Mouse (Mus musculus): ENCODE results near the gene Pi16. TPM values are rescaled to one million over a fixed set of nuclear protein-coding genes. Genes with fewer than 3 reads are reported as not detected.
A peak's percentile ranks its signal among the peaks of the same experiment; 100 is the strongest.
"Not testable (repeated sequence)": the region's sequence is repeated elsewhere in the genome, so short reads cannot be mapped to it uniquely, and the experiment has no call there.

The Pi16 gene
- 0.30 and 0.32 TPM in 2 replicates for polyA plus RNA-seq (2015; fragmentation: Nextera tagmentation; extraction: Ambion mirVana)

- not testable (repeated sequence) for H3K9me3 ChIP-seq (replicated peaks); H3K9ac ChIP-seq; H3K27ac ChIP-seq; H3K4me2 ChIP-seq; DNase-seq; H3K4me3 ChIP-seq (replicated peaks); ATAC-seq (ENCODE audit: low read depth); H3K36me3 ChIP-seq
- peaks cover 37% of the 10 kb centered on the region for H3K27me3 ChIP-seq
- WGBS (ENCODE audit: insufficient replicate concordance), result 57% methylated on average over 3 of the region's 3 CpGs
- H3K4me1 ChIP-seq (replicated peaks), result peaks cover 19% of the 10 kb centered on the region
Observed at GRCm38 (mm10) chr17:29317380-29317779, at the start of gene Pi16. TSS of gene Pi16 (plus strand) at chr17:29317680.

DNA sequence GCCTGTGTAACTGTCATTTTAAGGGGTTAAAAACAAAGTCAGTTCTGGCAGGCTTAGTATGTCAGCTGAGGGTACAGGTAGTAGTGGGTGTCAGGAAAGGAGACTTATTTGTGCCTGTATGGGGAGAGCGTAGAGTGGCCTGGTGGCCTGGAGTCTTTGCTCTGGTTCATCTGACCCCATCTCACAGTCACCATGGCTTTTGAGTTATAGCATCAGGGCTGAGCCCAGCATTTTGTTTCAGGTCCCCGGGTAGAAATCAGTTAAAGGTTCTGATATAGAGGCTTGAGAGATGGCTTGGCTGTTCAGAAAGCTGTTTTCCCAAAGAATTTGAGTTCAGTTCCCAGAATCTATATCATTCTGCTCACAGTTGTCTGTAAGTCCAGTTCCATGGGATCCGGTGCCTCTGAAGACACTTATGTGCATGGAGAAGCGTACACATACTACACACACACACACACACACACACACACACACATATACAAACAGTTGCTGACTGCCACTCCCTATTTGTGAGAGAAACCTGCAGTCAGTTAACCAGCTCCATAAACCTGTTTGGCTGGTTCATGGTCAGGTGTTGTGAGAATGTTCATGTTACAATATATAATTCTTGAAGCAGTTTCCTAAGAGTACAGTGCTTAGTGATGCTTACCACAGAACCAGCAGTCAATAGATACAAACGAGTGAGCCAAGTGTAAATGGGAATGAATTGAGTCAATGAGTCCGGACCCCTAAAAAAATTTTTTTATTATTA is 49.4 kb upstream of the Pi16 start:
- H3K27ac ChIP-seq, result peak overlapping the region; percentile 94
- no peaks in the 10 kb centered on the region for H3K27me3 ChIP-seq
- DNase-seq (no peak), ATAC-seq (ENCODE audit: low read depth) (peak; percentile 6; the same call in 1 of the 2 replicates)
- peak overlapping the region; percentile 83 for H3K4me3 ChIP-seq (replicated peaks)
- WGBS (ENCODE audit: insufficient replicate concordance), result 57% methylated on average over 6 of the region's 6 CpGs
- peak overlapping the region; percentile 86 for H3K4me2 ChIP-seq
- H3K36me3 ChIP-seq, result no peaks in the 10 kb centered on the region
- H3K9ac ChIP-seq, result peak overlapping the region; percentile 94
- H3K4me1 ChIP-seq (replicated peaks), result peaks cover 49% of the 10 kb centered on the region
- H3K9me3 ChIP-seq (replicated peaks), result no peaks in the 10 kb centered on the region

GRCm38 (mm10) chr17:29268682-29269348 is 48.7 kb upstream of the Pi16 start, which contains the start of gene BC004004:
TSS of gene BC004004 (plus strand) at chr17:29268788.
- Histone ChIP-seq H3K4me1 (replicated peaks) (peaks cover 48% of the 10 kb centered on the region), H3K4me3 (replicated peaks) (peak within 1 kb of the TSS; percentile 83)
- under 1% methylated on average over 58 of the region's 63 CpGs for WGBS (ENCODE audit: insufficient replicate concordance)

DNA sequence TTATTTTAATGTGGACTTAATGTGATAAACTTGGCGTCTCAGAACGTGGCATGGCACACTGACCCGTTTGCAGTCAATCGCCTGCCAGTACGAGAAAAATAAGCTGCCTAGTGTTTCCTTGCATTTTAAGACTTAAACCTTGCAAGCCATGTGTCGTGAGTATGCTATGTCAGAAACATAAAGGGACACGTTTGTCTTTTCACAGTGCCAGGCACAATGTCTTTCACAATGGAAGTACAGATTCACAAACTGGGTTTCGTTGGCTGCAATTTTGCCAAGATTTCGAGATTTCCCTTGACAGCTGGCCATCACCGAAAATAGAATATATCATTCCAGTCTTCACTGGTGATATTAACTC is 48.2 kb upstream of the Pi16 start:
- ATAC-seq (ENCODE audit: low read depth) (no peak), DNase-seq (no peak)
- Histone ChIP-seq H3K27ac (peak overlapping the region; percentile 94), H3K27me3 (no peaks in the 10 kb centered on the region), H3K4me2 (peak overlapping the region; percentile 86), H3K36me3 (no peaks in the 10 kb centered on the region), H3K4me1 (replicated peaks) (peaks cover 51% of the 10 kb centered on the region), H3K9me3 (replicated peaks) (no peaks in the 10 kb centered on the region), H3K4me3 (replicated peaks) (peak overlapping the region; percentile 83), H3K9ac (peak overlapping the region; percentile 94)
- WGBS (ENCODE audit: insufficient replicate concordance), result 10% methylated on average over 10 of the region's 10 CpGs

More at GRCm38 (mm10) chr17:29268682-29269348, 48.7 kb upstream of the Pi16 start, which contains the start of gene BC004004:
- ATAC-seq (ENCODE audit: low read depth) (peak; percentile 92), DNase-seq (peak; percentile 95)
- H3K27me3 ChIP-seq, result no peaks in the 10 kb centered on the region
- H3K36me3 ChIP-seq, result no peaks in the 10 kb centered on the region
- H3K9me3 ChIP-seq (replicated peaks), result no peaks in the 10 kb centered on the region
- H3K9ac ChIP-seq, result peak within 1 kb of the TSS; percentile 94
- H3K27ac ChIP-seq, result peak within 1 kb of the TSS; percentile 94
- peak within 1 kb of the TSS; percentile 86 for H3K4me2 ChIP-seq

- H3K9ac ChIP-seq, result peak overlapping the region; percentile 94
- no peak for ATAC-seq (ENCODE audit: low read depth)
Observed at GRCm38 (mm10) chr17:29270148-29270698, 47.3 kb upstream of the Pi16 start.

GRCm38 (mm10) chr17:29273156-29273555 is 44.3 kb upstream of the Pi16 start:
- DNase-seq (no peak), ATAC-seq (ENCODE audit: low read depth) (no peak)
- no peak overlapping the region for H3K4me2 ChIP-seq
- H3K4me1 ChIP-seq (replicated peaks), result peaks cover 35% of the 10 kb centered on the region
- H3K4me3 ChIP-seq (replicated peaks), result no peak overlapping the region
- H3K27me3 ChIP-seq, result no peaks in the 10 kb centered on the region
- H3K9ac ChIP-seq, result no peak overlapping the region
- 79% methylated on average over 7 of the region's 7 CpGs for WGBS (ENCODE audit: insufficient replicate concordance)
- no peak overlapping the region for H3K27ac ChIP-seq
- H3K36me3 ChIP-seq, result no peaks in the 10 kb centered on the region
- H3K9me3 ChIP-seq (replicated peaks), result no peaks in the 10 kb centered on the region

More at GRCm38 (mm10) chr17:29270148-29270698, 47.3 kb upstream of the Pi16 start:
- no peaks in the 10 kb centered on the region for H3K27me3 ChIP-seq
- peak overlapping the region; percentile 83 for H3K4me3 ChIP-seq (replicated peaks)
- peaks cover 48% of the 10 kb centered on the region for H3K4me1 ChIP-seq (replicated peaks)
- no peaks in the 10 kb centered on the region for H3K9me3 ChIP-seq (replicated peaks)
- H3K4me2 ChIP-seq, result peak overlapping the region; percentile 86
- no peak for DNase-seq
- no peaks in the 10 kb centered on the region for H3K36me3 ChIP-seq
- H3K27ac ChIP-seq, result peak overlapping the region; percentile 94; the same call in 1 of the 2 replicates
- WGBS (ENCODE audit: insufficient replicate concordance), result 82% methylated on average over 9 of the region's 9 CpGs

DNA sequence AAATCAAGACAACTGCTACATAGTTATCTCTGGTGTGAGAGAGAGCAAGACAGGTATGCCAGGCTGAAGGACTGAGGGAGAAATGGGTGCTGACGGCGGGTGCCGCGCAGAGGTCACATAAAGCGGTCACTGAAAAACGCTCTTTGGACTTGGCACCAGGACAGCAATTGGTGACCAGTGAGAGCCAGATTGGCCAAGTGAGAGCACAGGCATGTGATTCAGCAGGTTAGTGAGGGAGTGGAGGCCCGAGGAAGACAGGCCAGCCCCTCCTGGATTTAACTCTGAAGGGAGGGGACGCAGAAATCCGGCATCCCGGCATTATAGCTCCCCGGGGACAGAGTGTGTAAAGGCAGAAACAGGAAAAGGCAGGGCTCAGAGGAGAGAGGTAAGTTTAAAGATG is 43.6 kb upstream of the Pi16 start:
- ATAC-seq (ENCODE audit: low read depth) (0 out of 2 replicates have a peak, but pooled peaks have one; percentile 25), DNase-seq (no peak)
- H3K36me3 ChIP-seq, result no peaks in the 10 kb centered on the region
- H3K9me3 ChIP-seq (replicated peaks), result no peaks in the 10 kb centered on the region
- H3K9ac ChIP-seq, result 0 out of 2 replicates have a peak overlapping the region, but pooled peaks have one; percentile 13
- peaks cover 32% of the 10 kb centered on the region for H3K4me1 ChIP-seq (replicated peaks)
- WGBS (ENCODE audit: insufficient replicate concordance), result 73% methylated on average over 11 of the region's 11 CpGs
- no peaks in the 10 kb centered on the region for H3K27me3 ChIP-seq
- H3K27ac ChIP-seq, result peak overlapping the region; percentile 67
- no peak overlapping the region for H3K4me2 ChIP-seq
- H3K4me3 ChIP-seq (replicated peaks), result no peak overlapping the region

DNA sequence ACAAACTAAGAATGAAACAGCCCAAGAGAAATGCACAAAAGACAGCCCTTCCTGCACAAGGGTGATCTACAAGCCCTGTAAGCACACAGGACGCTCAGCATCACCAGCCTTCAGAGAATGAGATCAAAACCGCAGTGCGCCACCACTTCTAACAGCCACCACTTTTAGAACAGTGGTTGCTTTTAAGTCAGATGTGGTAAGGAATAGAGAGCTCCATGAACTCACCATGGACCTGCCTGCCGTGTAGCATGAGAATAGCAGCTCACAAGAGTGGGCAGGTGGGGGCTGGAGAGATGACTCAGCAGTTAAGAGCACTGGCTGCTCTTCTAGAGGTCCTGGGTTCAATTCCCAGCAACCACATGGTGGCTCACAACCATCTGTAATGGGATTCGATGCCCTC is 37.1 kb upstream of the Pi16 start:
- Histone ChIP-seq H3K36me3 (peaks cover 36% of the 10 kb centered on the region), H3K27me3 (no peaks in the 10 kb centered on the region), H3K4me3 (replicated peaks) (no peak overlapping the region), H3K4me1 (replicated peaks) (no peaks in the 10 kb centered on the region), H3K9me3 (replicated peaks) (no peaks in the 10 kb centered on the region), H3K9ac (no peak overlapping the region), H3K4me2 (no peak overlapping the region), H3K27ac (no peak overlapping the region)
- 82% methylated on average over 5 of the region's 5 CpGs for WGBS (ENCODE audit: insufficient replicate concordance)
- no peak for DNase-seq
- ATAC-seq (ENCODE audit: low read depth), result no peak

- H3K36me3 ChIP-seq, result peaks cover 45% of the 10 kb centered on the region
- H3K4me3 ChIP-seq (replicated peaks), result no peak overlapping the region
- no peak overlapping the region for H3K4me2 ChIP-seq
- ATAC-seq (ENCODE audit: low read depth) (no peak), DNase-seq (no peak)
- no peak overlapping the region for H3K27ac ChIP-seq
- H3K27me3 ChIP-seq, result no peaks in the 10 kb centered on the region
- WGBS (ENCODE audit: insufficient replicate concordance), result 80% methylated on average over 5 of the region's 5 CpGs
- H3K9me3 ChIP-seq (replicated peaks), result no peaks in the 10 kb centered on the region; the same call in 1 of the 2 replicates
- H3K9ac ChIP-seq, result no peak overlapping the region
- no peaks in the 10 kb centered on the region for H3K4me1 ChIP-seq (replicated peaks)
Observed at GRCm38 (mm10) chr17:29281541-29281940, 35.9 kb upstream of the Pi16 start.

DNA sequence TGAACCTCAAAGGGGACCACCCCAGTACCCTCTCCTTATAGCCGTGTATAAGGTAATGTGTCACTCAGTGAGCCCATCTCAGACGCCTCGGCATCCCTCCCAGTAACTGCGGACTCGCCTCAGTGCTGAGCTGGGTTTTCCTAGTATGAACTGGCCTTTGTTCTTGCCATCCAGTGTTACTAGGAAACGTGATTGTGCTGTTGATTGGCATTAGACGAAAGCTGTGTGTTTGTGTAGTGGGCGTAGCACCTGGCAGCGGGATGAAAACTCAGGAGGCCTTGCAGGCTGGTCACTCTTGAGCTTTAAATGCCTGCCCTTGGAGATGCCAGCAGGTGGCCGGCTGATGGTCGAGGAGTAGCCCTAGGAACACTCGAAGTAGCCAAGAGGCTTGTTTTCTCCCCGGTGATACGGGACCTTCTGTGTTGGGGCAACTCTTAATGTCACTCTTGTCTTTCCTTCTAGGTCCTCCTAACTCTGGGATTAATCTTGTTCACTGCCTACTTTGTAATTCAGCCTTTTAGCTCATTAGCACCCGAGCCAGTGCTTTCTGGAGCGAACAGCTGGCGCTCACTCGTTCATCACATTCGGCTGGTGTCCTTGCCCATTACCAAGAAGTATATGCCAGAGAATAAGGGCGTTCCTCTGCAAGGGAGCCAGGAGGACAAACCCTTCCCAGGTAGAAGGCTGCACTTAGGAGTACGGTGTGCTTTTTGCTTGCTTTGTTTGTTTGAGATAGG is 35.1 kb upstream of the Pi16 start:
- no peaks in the 10 kb centered on the region; the same call in 1 of the 2 replicates for H3K9me3 ChIP-seq (replicated peaks)
- no peaks in the 10 kb centered on the region for H3K27me3 ChIP-seq
- H3K4me3 ChIP-seq (replicated peaks), result no peak overlapping the region
- H3K9ac ChIP-seq, result no peak overlapping the region
- no peak overlapping the region for H3K27ac ChIP-seq
- DNase-seq (no peak), ATAC-seq (ENCODE audit: low read depth) (no peak)
- H3K4me1 ChIP-seq (replicated peaks), result no peaks in the 10 kb centered on the region
- 85% methylated on average over 21 of the region's 21 CpGs for WGBS (ENCODE audit: insufficient replicate concordance)
- no peak overlapping the region for H3K4me2 ChIP-seq
- H3K36me3 ChIP-seq, result peaks cover 52% of the 10 kb centered on the region

DNA sequence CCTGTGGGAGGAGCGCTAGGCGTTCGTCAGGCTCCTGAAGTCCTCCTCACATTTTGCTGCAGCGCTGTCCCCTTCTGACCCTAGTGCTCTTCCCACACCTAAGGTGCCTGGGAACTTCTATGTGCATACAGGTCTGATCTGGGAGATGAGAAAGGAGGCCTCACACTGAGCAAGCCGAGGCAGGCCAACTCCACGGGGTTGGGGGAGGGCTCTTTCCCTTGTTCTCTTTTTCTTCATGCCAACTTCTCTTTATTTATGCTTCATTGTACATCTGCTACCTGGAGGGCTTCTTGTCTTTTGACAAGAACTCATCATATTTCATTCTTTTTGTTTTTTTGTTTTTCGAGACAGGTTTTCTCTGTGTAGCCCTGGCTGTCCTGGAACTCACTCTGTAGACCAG is 25.7 kb upstream of the Pi16 start:
- ATAC-seq (ENCODE audit: low read depth) (no peak), DNase-seq (no peak)
- Histone ChIP-seq H3K27me3 (no peaks in the 10 kb centered on the region), H3K9me3 (replicated peaks) (no peaks in the 10 kb centered on the region), H3K4me1 (replicated peaks) (peaks cover 9% of the 10 kb centered on the region; the same call in 1 of the 2 replicates), H3K36me3 (peaks cover 28% of the 10 kb centered on the region), H3K4me2 (no peak overlapping the region), H3K4me3 (replicated peaks) (no peak overlapping the region), H3K27ac (no peak overlapping the region), H3K9ac (no peak overlapping the region)
- 75% methylated on average over 7 of the region's 7 CpGs for WGBS (ENCODE audit: insufficient replicate concordance)
